Mouse (Mus musculus): ENCODE measurements around the gene Chpt1. TPM values are rescaled to one million over a fixed set of nuclear protein-coding genes. Genes with fewer than 3 reads are reported as not detected.
"Not testable (repeated sequence)": the region's sequence is repeated elsewhere in the genome, so short reads cannot be mapped to it uniquely, and the experiment has no call there.

Chpt1 gene
- polyA plus RNA-seq, 2 experiments from 2014 or later = 1.3 to 4.7 TPM

DNA sequence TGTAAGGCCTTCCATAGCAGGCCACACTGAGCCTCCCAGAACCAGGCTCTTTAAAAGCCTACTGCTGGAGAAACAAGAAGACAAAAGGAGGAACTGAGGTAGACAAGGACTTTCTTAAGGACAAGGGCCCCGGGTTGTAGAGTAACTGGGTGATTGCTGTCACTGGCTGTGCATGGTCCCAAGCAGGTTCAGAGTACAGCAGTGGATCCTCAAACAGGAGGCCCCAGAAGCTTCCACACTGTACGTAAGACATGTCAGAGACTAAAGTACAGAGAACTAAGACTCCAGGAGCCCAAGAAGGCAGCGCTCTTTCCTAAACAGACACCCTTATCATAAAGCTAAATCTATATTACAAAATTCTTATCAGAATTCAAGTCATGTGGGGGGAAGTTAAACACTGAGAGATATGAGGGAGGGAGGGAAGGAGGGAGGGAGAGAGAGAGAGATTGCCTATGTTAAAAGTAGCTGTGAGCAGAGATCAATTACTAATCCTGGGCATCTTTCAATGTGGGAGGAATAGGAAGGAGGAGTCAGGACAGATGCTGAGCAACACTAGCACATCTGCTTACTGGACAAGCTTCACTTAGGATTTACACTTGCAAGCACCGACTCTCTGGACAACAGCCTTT, 8.8 kb downstream of the Chpt1 start:
- ATAC-seq = no peak

GRCm38 (mm10) chr10:88492658-88493057, 11.2 kb downstream of the Chpt1 start:
- ATAC-seq = no peak

DNA sequence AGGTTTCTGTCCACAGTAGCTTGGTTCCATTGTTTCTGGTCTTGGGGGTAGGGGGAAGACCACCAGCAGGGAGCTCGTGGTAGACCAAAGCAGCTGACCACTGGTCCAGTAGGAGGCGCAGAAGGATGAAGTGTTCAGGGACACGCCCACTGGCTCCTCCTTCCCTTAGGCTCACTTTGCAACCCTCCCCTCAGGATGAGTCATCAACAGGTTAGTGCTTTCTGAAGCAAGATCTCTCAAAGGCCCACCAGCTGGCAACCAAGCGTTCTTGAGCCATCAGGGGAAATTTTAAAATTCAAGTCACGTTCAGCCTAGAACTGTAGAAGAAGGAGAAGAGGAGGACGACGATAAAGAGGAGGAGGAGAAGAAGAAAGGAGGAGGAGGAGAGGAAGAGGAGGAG, 12.2 kb downstream of the Chpt1 start:
- ATAC-seq = no peak

DNA sequence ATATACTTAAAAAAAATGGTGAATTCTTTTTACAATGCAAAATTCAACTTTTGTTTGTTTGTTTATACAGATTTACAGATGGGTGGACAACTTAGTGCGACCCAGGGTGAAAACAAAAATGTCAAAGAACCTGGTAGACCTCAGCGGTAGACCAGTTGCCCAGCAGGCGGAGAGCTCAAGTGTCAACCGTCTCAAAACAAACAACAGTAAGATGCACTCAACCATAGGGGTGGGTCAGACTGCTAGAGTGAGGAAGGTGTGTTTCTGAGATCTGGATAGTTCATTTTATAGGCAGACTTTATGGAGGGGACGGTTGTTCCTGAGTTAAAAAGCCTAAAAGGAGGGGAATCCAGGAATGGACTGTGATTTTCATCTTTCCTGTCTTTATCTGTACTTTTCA, 15.2 kb downstream of the Chpt1 start:
- ATAC-seq = no peak

DNA sequence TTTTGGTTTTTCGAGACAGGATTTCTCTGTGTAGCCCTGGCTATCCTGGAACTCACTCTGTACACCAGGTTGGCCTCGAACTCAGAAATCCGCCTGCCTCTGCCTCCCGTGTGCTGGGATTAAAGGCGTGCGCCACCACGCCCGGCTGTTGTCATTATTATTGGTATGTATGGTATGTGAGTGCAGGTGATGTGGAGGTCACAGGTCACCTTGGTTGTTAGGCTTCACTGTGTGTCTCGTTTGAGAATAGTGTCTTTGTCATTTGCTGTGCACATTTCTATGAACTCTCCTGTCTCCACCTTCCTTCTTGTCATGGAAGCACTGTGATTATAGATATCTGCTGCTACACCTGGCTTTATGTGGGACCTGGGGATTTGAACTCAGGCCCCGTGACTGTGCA, 21.0 kb downstream of the Chpt1 start:
- ATAC-seq = not testable (repeated sequence)

GRCm38 (mm10) chr10:88460122-88460820, 43.6 kb downstream of the Chpt1 start:
- no peak for ATAC-seq

GRCm38 (mm10) chr10:88459502-88459992, 44.3 kb downstream of the Chpt1 start, which contains the start of gene Sycp3:
TSS of gene Sycp3 (plus strand) at chr10:88459569.
- ATAC-seq = no peak

GRCm38 (mm10) chr10:88457816-88458215, 46.1 kb downstream of the Chpt1 start:
- no peak for ATAC-seq

DNA sequence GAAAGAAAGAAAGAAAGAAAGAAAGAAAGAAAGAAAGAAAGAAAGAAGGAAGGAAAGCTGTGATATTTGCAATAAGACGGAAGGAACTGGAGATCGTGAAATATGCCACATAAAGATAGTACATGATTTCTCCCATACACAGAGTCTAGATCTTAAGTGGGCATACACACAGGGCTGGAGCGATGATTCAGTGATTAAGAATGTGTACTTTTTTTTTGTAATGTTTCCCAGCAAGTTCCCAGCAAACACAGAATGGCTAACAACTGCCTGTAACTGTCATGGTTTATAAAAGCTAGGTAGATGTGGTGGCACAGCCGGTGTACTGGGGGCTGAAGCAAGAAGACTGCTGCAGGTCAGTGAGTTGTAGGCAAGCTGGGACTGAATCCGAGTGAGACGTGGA, 51.9 kb downstream of the Chpt1 start:
- no peak for ATAC-seq

DNA sequence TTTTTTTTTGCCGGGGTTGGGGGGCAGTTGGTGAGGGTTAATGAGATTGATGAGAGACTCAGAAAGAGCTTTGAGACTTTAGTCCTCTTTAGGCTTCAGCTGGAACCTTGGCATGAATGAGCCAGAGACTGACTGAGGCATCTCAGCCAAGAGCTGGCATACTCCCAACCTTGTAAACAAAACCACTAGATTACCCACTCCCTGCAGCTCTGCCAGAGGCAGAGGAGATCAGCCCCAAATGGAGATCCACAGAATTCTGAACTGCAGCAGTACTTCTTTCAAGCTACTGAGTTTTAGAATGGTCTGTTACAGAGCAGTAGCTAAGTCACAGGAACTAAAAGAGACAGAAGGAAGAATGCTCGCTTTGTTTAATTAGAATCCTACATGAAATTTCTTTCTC, 52.7 kb downstream of the Chpt1 start:
- no peak for ATAC-seq

DNA sequence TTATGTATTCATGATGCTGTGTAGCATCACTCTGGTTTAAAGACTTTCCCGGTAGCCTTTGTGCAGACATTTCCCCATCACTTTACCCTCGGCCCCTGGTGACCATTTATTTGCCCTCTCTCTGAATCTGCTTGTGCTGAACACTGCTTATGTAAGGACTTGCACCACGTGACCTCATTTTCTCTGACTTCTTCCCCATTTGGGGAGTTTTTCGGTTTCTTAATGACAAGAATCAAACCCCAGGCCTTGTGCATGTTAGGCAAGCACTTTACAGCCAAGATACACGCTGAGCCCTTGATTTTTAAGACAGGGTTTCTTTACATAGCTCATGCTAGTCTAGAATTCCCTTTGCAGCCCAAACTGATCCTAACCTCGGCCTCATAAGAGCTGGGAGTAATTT, 62.6 kb downstream of the Chpt1 start:
- ATAC-seq = no peak

GRCm38 (mm10) chr10:88427998-88428397, 75.9 kb downstream of the Chpt1 start:
- ATAC-seq = peak; percentile 53

DNA sequence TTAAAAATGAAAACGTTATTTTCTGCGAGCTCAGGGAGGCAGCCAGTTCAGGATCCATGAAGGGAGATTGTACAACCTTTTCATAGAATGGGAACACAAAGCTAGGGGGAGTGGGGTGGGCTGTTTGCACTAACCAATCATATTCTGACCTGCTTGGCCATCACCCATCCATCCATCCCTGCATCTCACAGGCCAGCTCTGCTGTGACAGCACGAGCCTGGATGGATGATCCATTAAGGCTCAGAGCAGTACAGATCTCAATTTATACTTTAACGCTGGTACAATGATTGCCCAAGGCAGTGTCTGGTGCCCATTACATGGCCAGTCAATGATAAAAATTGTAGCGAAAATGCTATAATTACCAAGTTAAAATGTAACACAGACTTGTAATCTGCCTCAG, 77.0 kb downstream of the Chpt1 start:
- no peak for ATAC-seq

- ATAC-seq = peak; percentile 80
These were observed 77.6 kb downstream of the Chpt1 start for GRCm38 (mm10) chr10:88426158-88426816.

DNA sequence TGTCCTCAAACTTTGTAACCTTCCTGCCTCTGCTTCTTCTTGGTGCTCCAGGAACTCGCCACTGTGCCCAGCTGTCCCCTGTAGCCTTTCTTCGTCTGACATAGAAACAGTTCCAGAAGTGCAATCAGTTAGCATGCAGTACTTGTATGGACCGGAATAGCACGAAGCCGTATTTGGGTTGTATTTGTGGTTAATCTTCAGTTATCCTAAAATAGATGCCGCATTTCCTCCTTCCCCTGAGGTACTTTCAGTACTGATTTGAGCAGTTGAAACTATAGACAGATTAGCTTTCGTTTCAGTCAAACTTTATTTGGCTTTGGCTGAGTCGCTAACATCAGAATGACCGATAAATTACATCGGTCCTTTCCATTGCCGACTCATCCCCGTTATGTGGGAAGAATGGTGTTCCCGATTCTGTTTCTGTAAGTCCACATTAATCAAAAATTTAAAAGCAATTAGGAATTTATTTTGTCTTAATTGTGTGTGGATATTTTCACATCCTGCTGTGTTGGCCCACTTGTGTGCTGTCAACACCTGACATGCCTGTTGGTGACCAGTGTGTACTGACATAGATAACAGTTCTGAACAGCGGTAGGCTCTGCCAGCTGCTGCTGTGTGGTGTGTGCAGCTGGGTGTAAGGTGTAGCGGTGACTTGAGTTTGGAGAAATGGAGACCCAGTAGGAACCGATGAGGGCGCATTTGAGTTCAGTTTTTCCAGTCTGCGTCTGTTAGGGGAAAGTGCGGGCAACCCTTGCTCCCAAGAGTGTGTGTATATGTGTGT, 83.0 kb downstream of the Chpt1 start:
- peak; percentile 96 for ATAC-seq

DNA sequence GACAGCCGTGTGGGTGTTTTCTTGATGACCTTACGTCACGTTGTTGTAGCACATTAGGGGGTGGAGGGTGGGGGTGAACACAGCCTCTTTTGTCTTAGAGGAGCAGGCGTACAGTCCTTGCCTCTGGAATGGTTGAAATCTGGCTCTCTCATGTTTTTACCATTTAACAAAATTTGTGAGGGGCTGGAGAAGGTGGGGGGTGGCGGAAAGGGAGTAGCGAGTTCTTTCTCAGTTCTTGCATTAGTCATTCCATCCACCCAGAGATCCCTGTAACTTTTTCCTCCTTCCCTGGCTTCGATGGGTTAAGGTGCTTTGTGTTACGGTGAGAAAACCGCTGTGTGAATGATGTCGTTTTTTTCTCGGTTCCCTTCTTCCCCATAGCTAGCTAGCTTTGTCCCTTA, 83.7 kb downstream of the Chpt1 start:
- no peak for ATAC-seq

GRCm38 (mm10) chr10:88417686-88418085, 86.2 kb downstream of the Chpt1 start:
- no peak for ATAC-seq

- ATAC-seq = no peak
These were observed 91.4 kb downstream of the Chpt1 start for GRCm38 (mm10) chr10:88412290-88412995.

GRCm38 (mm10) chr10:88409751-88410150, 94.1 kb downstream of the Chpt1 start:
- no peak for ATAC-seq

- ATAC-seq = no peak
These were observed 95.8 kb downstream of the Chpt1 start for GRCm38 (mm10) chr10:88407875-88408631.

GRCm38 (mm10) chr10:88405812-88406211, 98.1 kb downstream of the Chpt1 start:
- ATAC-seq = peak; percentile 94

Measured in activated CD4-positive, CD25-positive, alpha-beta regulatory T cell, adult 4 months (primary cell).